Mouse (Mus musculus) gastrocnemius, postnatal 14 days (tissue): ENCODE data around the gene 9130409I23Rik. TPM values are rescaled to one million over a fixed set of nuclear protein-coding genes. Genes with fewer than 3 reads are reported as not detected.

ENCODE experiments used
- DNase-seq: peaks from one replicate; pipeline ENCODE4 v3.0.0; 2021; ENCODE audit warnings: mixed read lengths
- intact Hi-C: fragments of 180-260 bp; cut with DNase I; formaldehyde crosslinking; loops from one replicate; pipeline ENCODE4 v1.15.1; 2025; ENCODE audit warnings: low total_unique reads
- long read RNA-seq, 2 experiments: library from polyadenylated mRNA; stranded (forward); transcript quantifications; one replicate each; pipeline ENCODE4 v2.0.0; 2021
- total RNA-seq, 2 experiments: library from RNA; stranded (reverse); gene quantifications; 2 replicates each; pipeline ENCODE4 v1.2.3; 2021

9130409I23Rik gene
- not detected for total RNA-seq
- long read RNA-seq, experiment 1 = 0 reads
- long read RNA-seq, experiment 2 = 0 reads

- no peak for DNase-seq
- intact Hi-C loops = no loop called here
Measured at GRCm38 (mm10) chr1:181050937-181051336, at the start of gene 9130409I23Rik. TSS of gene 9130409I23Rik (plus strand) at chr1:181051237.

GRCm38 (mm10) chr1:181001621-181002020 is 49.4 kb upstream of the 9130409I23Rik start:
- intact Hi-C loops = no loop called here
- DNase-seq = no peak

GRCm38 (mm10) chr1:181003790-181004189 is 47.2 kb upstream of the 9130409I23Rik start:
- intact Hi-C loops = no loop called here
- no peak for DNase-seq

GRCm38 (mm10) chr1:181005331-181005730 is 45.7 kb upstream of the 9130409I23Rik start:
- no peak for DNase-seq
- intact Hi-C loops = no loop called here

- intact Hi-C loops = no loop called here
- DNase-seq = no peak
Measured at GRCm38 (mm10) chr1:181007831-181008230, 43.2 kb upstream of the 9130409I23Rik start.

- intact Hi-C loops = no loop called here
- peak; percentile 37 for DNase-seq
Measured at GRCm38 (mm10) chr1:181008266-181008665, 42.8 kb upstream of the 9130409I23Rik start.

GRCm38 (mm10) chr1:181009011-181009590 is 41.9 kb upstream of the 9130409I23Rik start:
- intact Hi-C loops = no loop called here
- no peak for DNase-seq

GRCm38 (mm10) chr1:181009754-181010153 is 41.3 kb upstream of the 9130409I23Rik start:
- intact Hi-C loops = no loop called here
- DNase-seq = peak; percentile 80

GRCm38 (mm10) chr1:181010171-181010932 is 40.7 kb upstream of the 9130409I23Rik start:
- intact Hi-C loops = no loop called here
- DNase-seq = no peak

- intact Hi-C loops = no loop called here
- no peak for DNase-seq
Measured at GRCm38 (mm10) chr1:181011601-181012000, 39.4 kb upstream of the 9130409I23Rik start.

- intact Hi-C loops = no loop called here
Measured at GRCm38 (mm10) chr1:181012416-181012815, 38.6 kb upstream of the 9130409I23Rik start.

GRCm38 (mm10) chr1:181013446-181013845 is 37.6 kb upstream of the 9130409I23Rik start:
- no peak for DNase-seq
- intact Hi-C loops = no loop called here

More at GRCm38 (mm10) chr1:181012416-181012815, 38.6 kb upstream of the 9130409I23Rik start:
- no peak for DNase-seq

GRCm38 (mm10) chr1:181014731-181015500 is 36.1 kb upstream of the 9130409I23Rik start:
- DNase-seq = peak; percentile 86
- intact Hi-C loops = no loop called here

- intact Hi-C loops = no loop called here
- peak; percentile 60 for DNase-seq
Measured at GRCm38 (mm10) chr1:181015558-181015957, 35.5 kb upstream of the 9130409I23Rik start.

- intact Hi-C loops = no loop called here
- no peak for DNase-seq
Measured at GRCm38 (mm10) chr1:181016045-181016444, 35.0 kb upstream of the 9130409I23Rik start.

GRCm38 (mm10) chr1:181016532-181017131 is 34.4 kb upstream of the 9130409I23Rik start:
- peak; percentile 82 for DNase-seq
- intact Hi-C loops = no loop called here

GRCm38 (mm10) chr1:181017212-181017711 is 33.8 kb upstream of the 9130409I23Rik start:
- intact Hi-C loops = no loop called here
- DNase-seq = peak; percentile 79

- intact Hi-C loops = no loop called here
- DNase-seq = no peak
Measured at GRCm38 (mm10) chr1:181017890-181018420, 33.1 kb upstream of the 9130409I23Rik start.

GRCm38 (mm10) chr1:181020756-181021487 is 30.1 kb upstream of the 9130409I23Rik start, which contains the start of gene Ephx1:
TSS of gene Ephx1 (minus strand) at chr1:181020904.
- intact Hi-C loops = no loop called here
- no peak for DNase-seq
